Mouse (Mus musculus): ENCODE data around the gene Zbtb16. TPM values are rescaled to one million over a fixed set of nuclear protein-coding genes. Genes with fewer than 3 reads are reported as not detected.

Gene Zbtb16
- 0.97 TPM for polyA plus RNA-seq (2014; fragmentation: Illumina TruSeq; extraction: RNeasy Lipid Tissue Mini Kit (QIAGEN cat#74804); ENCODE audit: low read depth, low replicate concordance)

GRCm38 (mm10) chr9:48835631-48836565 is at the start of gene Zbtb16:
Gene Zbtb16, minus strand, starts transcription at chr9:48836222.

GRCm38 (mm10) chr9:48604939-48605598 is 231.0 kb downstream of the Zbtb16 start, which contains the start of gene Nnmt:
Gene Nnmt, minus strand, starts transcription at chr9:48605153.

Other genes with a start within 250 kb of the Zbtb16 start
- gene Nnmt, start 231.1 kb downstream of the Zbtb16 start, polyA plus RNA-seq (2014; fragmentation: Illumina TruSeq; extraction: RNeasy Lipid Tissue Mini Kit (QIAGEN cat#74804); ENCODE audit: low read depth, low replicate concordance) = 5.9 TPM
- gene Htr3a, start 74.9 kb upstream of the Zbtb16 start, polyA plus RNA-seq (2014; fragmentation: Illumina TruSeq; extraction: RNeasy Lipid Tissue Mini Kit (QIAGEN cat#74804); ENCODE audit: low read depth, low replicate concordance) = 0.39 TPM
- 0.15 TPM for gene Htr3b, start 128.8 kb upstream of the Zbtb16 start, polyA plus RNA-seq (2014; fragmentation: Illumina TruSeq; extraction: RNeasy Lipid Tissue Mini Kit (QIAGEN cat#74804); ENCODE audit: low read depth, low replicate concordance)
- 17.9 TPM for gene Usp28, start 149.2 kb upstream of the Zbtb16 start, polyA plus RNA-seq (2014; fragmentation: Illumina TruSeq; extraction: RNeasy Lipid Tissue Mini Kit (QIAGEN cat#74804); ENCODE audit: low read depth, low replicate concordance)
- gene Zw10, start 219.4 kb upstream of the Zbtb16 start, polyA plus RNA-seq (2014; fragmentation: Illumina TruSeq; extraction: RNeasy Lipid Tissue Mini Kit (QIAGEN cat#74804); ENCODE audit: low read depth, low replicate concordance) = 28.1 TPM
- not detected for gene Tmprss5, start 245.0 kb upstream of the Zbtb16 start, polyA plus RNA-seq (2014; fragmentation: Illumina TruSeq; extraction: RNeasy Lipid Tissue Mini Kit (QIAGEN cat#74804); ENCODE audit: low read depth, low replicate concordance)